Mouse (Mus musculus): ENCODE data around the gene Col12a1.

- TF ChIP-seq CTCF (IDR thresholded peaks at IDR 0.05; ENCODE audit: borderline replicate concordance, extremely low read depth, insufficient read depth, insufficient read length): no peak
- no peak for TF ChIP-seq POLR2A (IDR thresholded peaks at IDR 0.05; ENCODE audit: borderline replicate concordance, extremely low read depth, insufficient read depth, insufficient read length, poor library complexity, severe bottlenecking)
These were observed 26.4 kb upstream of the Col12a1 start for GRCm38 (mm10) chr9:79745036-79745435.

Data from brain, embryonic 14.5 days (tissue).